Mouse (Mus musculus) small intestine, adult 2 months (tissue): ENCODE measurements at regions not wholly inside any gene's neighbourhood (a gene's known extent, or its start where the extent isn't known, plus 50 kb on each side); places are given as distances from the start of the nearest gene placed in this dataset.

Source experiments
- H3K27ac ChIP-seq: fragments of 200-500 bp; 2 replicates; pipeline ENCODE4 v1.5.1; 2012; ENCODE audit warnings: low read depth, low read length, control low read depth, inconsistent platforms; ENCODE audit not compliant: insufficient read depth
- H3K27me3 ChIP-seq: fragments of 200-500 bp; 2 replicates; pipeline ENCODE4 v1.6.1; 2012; ENCODE audit warnings: mild to moderate bottlenecking, moderate library complexity, low read length, inconsistent platforms; ENCODE audit not compliant: control insufficient read depth, insufficient read depth
- H3K36me3 ChIP-seq: fragments of 200-500 bp; 2 replicates; pipeline ENCODE4 v1.6.1; 2012; ENCODE audit warnings: mild to moderate bottlenecking, low read length, control low read depth, inconsistent platforms; ENCODE audit not compliant: control insufficient read depth, insufficient read depth
- H3K4me1 ChIP-seq: fragments of 200-500 bp; 2 replicates; pipeline ENCODE4 v1.6.1; 2012; ENCODE audit warnings: low read length, inconsistent platforms, mixed read lengths; ENCODE audit not compliant: control insufficient read depth, insufficient read depth, insufficient read length
- H3K4me3 ChIP-seq: fragments of 200-500 bp; 2 replicates; pipeline ENCODE4 v1.5.1; 2012; ENCODE audit warnings: low read depth, mild to moderate bottlenecking, control low read depth, inconsistent platforms, low read length, moderate library complexity
- CTCF ChIP-seq: fragments of 200-500 bp; IDR thresholded peaks from 2 replicates; pipeline ENCODE4 v1.5.1; 2012; ENCODE audit warnings: low read depth, mild to moderate bottlenecking, control low read depth, inconsistent platforms, low read length, moderate library complexity, mixed read lengths; ENCODE audit not compliant: insufficient replicate concordance, insufficient read length; ENCODE audit errors: extremely low read depth
- POLR2A ChIP-seq: fragments of 200-500 bp; IDR thresholded peaks from 2 replicates; pipeline ENCODE4 v1.6.1; 2012; ENCODE audit warnings: low read depth, mild to moderate bottlenecking, control low read depth, inconsistent platforms, low read length, moderate library complexity
- WGBS: fragments of 180-500 bp; shearing (Covaris S2); methylation state at CpG from one replicate; pipeline ENCODE4 v1.1.7; 2018; 5-methylcytosine and 5-hydroxymethylcytosine counted together

GRCm38 (mm10) chr2:125015007-125015406 lies 52.9 kb upstream of the Slc24a5 start:
- no peaks in the 10 kb centered on the region for H3K27me3 ChIP-seq
- H3K4me1 ChIP-seq: no peaks in the 10 kb centered on the region
- no peak overlapping the region for H3K27ac ChIP-seq
- H3K4me3 ChIP-seq: no peak overlapping the region
- H3K36me3 ChIP-seq: no peaks in the 10 kb centered on the region
- WGBS: 54% methylated on average over 1 of the region's 1 CpGs
- TF ChIP-seq CTCF: no peak
- no peak for TF ChIP-seq POLR2A

- no peak overlapping the region for H3K4me3 ChIP-seq
- no peak overlapping the region for H3K27ac ChIP-seq
- 86% methylated on average over 1 of the region's 1 CpGs for WGBS
- no peaks in the 10 kb centered on the region for H3K4me1 ChIP-seq
- no peaks in the 10 kb centered on the region for H3K36me3 ChIP-seq
- H3K27me3 ChIP-seq: no peaks in the 10 kb centered on the region
- TF ChIP-seq POLR2A (no peak), CTCF (no peak)
Observed at GRCm38 (mm10) chr2:125016946-125017345, 51.0 kb upstream of the Slc24a5 start.
